Mouse (Mus musculus) C2C12 (cell line): ENCODE measurements around the gene Zfr. TPM values are rescaled to one million over a fixed set of nuclear protein-coding genes. Genes with fewer than 3 reads are reported as not detected.
"Not testable (repeated sequence)": the region's sequence is repeated elsewhere in the genome, so short reads cannot be mapped to it uniquely, and the experiment has no call there.

ENCODE experiments used
- H3K27me3 ChIP-seq: one replicate; pipeline ENCODE4 v1.6.1; 2011; ENCODE audit not compliant: control insufficient read depth, insufficient read depth, insufficient read length
- H3K36me3 ChIP-seq: one replicate; pipeline ENCODE4 v1.6.1; 2011; ENCODE audit not compliant: control insufficient read depth, insufficient read depth
- H3K4me3 ChIP-seq: one replicate; pipeline ENCODE4 v1.5.1; 2011; ENCODE audit warnings: mild to moderate bottlenecking, control low read depth; ENCODE audit not compliant: poor library complexity, insufficient read depth, severe bottlenecking
- H3K79me2 ChIP-seq: one replicate; pipeline ENCODE4 v1.6.1; 2011; ENCODE audit not compliant: control insufficient read depth, insufficient read depth
- H3K79me3 ChIP-seq: one replicate; pipeline ENCODE4 v1.6.1; 2011; ENCODE audit warnings: low read depth, control low read depth
- H3ac ChIP-seq: one replicate; pipeline ENCODE3; 2011; ENCODE audit warnings: low read depth; ENCODE audit not compliant: control insufficient read depth, insufficient read length
- CEBPB ChIP-seq: IDR thresholded peaks from one replicate; pipeline ENCODE4 v1.6.1; 2011; ENCODE audit warnings: low read depth, mild to moderate bottlenecking, control low read depth, moderate library complexity
- CTCF ChIP-seq: IDR thresholded peaks from one replicate; pipeline ENCODE4 v1.5.1; 2011; ENCODE audit not compliant: control insufficient read depth, insufficient read depth, insufficient read length
- FOSL1 ChIP-seq: IDR thresholded peaks from one replicate; pipeline ENCODE4 v1.8.0; 2011; ENCODE audit warnings: mild to moderate bottlenecking, low read length; ENCODE audit not compliant: poor library complexity, insufficient read depth, severe bottlenecking
- MAX ChIP-seq: IDR thresholded peaks from one replicate; pipeline ENCODE4 v1.6.1; 2011; ENCODE audit warnings: mild to moderate bottlenecking, control low read depth
- MYOD1 ChIP-seq: IDR thresholded peaks from one replicate; pipeline ENCODE4 v1.6.1; 2011; ENCODE audit warnings: low read depth; ENCODE audit not compliant: control insufficient read depth, insufficient read length
- MYOG ChIP-seq: IDR thresholded peaks from one replicate; pipeline ENCODE4 v1.6.1; 2011; ENCODE audit not compliant: control insufficient read depth, insufficient read length; ENCODE audit errors: extremely low read depth
- USF1 ChIP-seq: IDR thresholded peaks from one replicate; pipeline ENCODE4 v1.6.1; 2011; ENCODE audit warnings: low read depth, mild to moderate bottlenecking, control low read depth, moderate library complexity
- polyA plus RNA-seq: library from polyadenylated mRNA; unstranded; fragments of >200 nt; fragmentation: generic; extraction: Trizol; gene quantifications from one replicate; pipeline ENCODE4 v1.2.1, GENCODE M21; 2012; ENCODE audit warnings: missing spikeins

Gene Zfr
- polyA plus RNA-seq, 1 experiment: 22.4 TPM

GRCm38 (mm10) chr15:12214531-12215414, 97.1 kb downstream of the Zfr start:
- Histone ChIP-seq H3K79me2 (peaks cover 100% of the 10 kb centered on the region), H3ac (no peak overlapping the region)
- TF ChIP-seq CEBPB (no peak), USF1 (no peak), CTCF (no peak), MYOD1 (no peak), MAX (no peak)

GRCm38 (mm10) chr15:12215415-12215718, 97.7 kb downstream of the Zfr start:
- no peak for TF ChIP-seq MYOD1
- no peak for TF ChIP-seq MAX
- no peak for TF ChIP-seq USF1
- no peak for TF ChIP-seq CTCF
- TF ChIP-seq MYOG: no peak
- TF ChIP-seq FOSL1: no peak
- TF ChIP-seq CEBPB: no peak
- H3K36me3 ChIP-seq: no peaks in the 10 kb centered on the region
- H3K27me3 ChIP-seq: no peaks in the 10 kb centered on the region
- H3ac ChIP-seq: no peak overlapping the region
- no peak overlapping the region for H3K4me3 ChIP-seq
- peaks cover 92% of the 10 kb centered on the region for H3K79me3 ChIP-seq
- H3K79me2 ChIP-seq: peaks cover 100% of the 10 kb centered on the region

More at GRCm38 (mm10) chr15:12214531-12215414, 97.1 kb downstream of the Zfr start:
- Histone ChIP-seq H3K79me3 (peaks cover 94% of the 10 kb centered on the region), H3K36me3 (no peaks in the 10 kb centered on the region), H3K4me3 (no peak overlapping the region), H3K27me3 (no peaks in the 10 kb centered on the region)

- TF ChIP-seq MYOG (no peak), MYOD1 (no peak)
- Histone ChIP-seq H3K79me2 (peaks cover 100% of the 10 kb centered on the region), H3K27me3 (no peaks in the 10 kb centered on the region), H3ac (no peak overlapping the region), H3K36me3 (no peaks in the 10 kb centered on the region), H3K4me3 (no peak overlapping the region), H3K79me3 (peaks cover 93% of the 10 kb centered on the region)
Observed at GRCm38 (mm10) chr15:12216119-12216518, 98.5 kb downstream of the Zfr start.

GRCm38 (mm10) chr15:12216798-12217197, 99.2 kb downstream of the Zfr start:
- Histone ChIP-seq H3K27me3 (no peaks in the 10 kb centered on the region), H3K79me3 (peaks cover 93% of the 10 kb centered on the region), H3K79me2 (peaks cover 100% of the 10 kb centered on the region), H3ac (no peak overlapping the region), H3K4me3 (no peak overlapping the region), H3K36me3 (no peaks in the 10 kb centered on the region)
- no peak for TF ChIP-seq MAX
- TF ChIP-seq CEBPB: no peak
- no peak for TF ChIP-seq MYOD1

GRCm38 (mm10) chr15:12217332-12217731, 99.7 kb downstream of the Zfr start:
- H3K27me3 ChIP-seq, H3K4me3 ChIP-seq, H3K36me3 ChIP-seq, H3ac ChIP-seq: not testable (repeated sequence)
- peaks cover 100% of the 10 kb centered on the region for H3K79me2 ChIP-seq
- peaks cover 93% of the 10 kb centered on the region for H3K79me3 ChIP-seq

GRCm38 (mm10) chr15:12217849-12218248, 100.2 kb downstream of the Zfr start:
- Histone ChIP-seq H3K79me3 (peaks cover 89% of the 10 kb centered on the region), H3K27me3 (no peaks in the 10 kb centered on the region), H3K36me3 (no peaks in the 10 kb centered on the region), H3K4me3 (no peak overlapping the region), H3ac (no peak overlapping the region), H3K79me2 (peaks cover 100% of the 10 kb centered on the region)
- TF ChIP-seq MYOD1 (no peak), CTCF (no peak), CEBPB (no peak), MYOG (no peak), MAX (no peak), FOSL1 (no peak)
